Mouse (Mus musculus) kidney, postnatal 0 days (tissue): Measurements from ENCODE around the gene Wdcp. TPM values are rescaled to one million over a fixed set of nuclear protein-coding genes. Genes with fewer than 3 reads are reported as not detected.

ENCODE experiments used
- ATAC-seq: fragments of 200-750 bp; cut with Nextera tagmentation; replicated peaks from 2 replicates; pipeline ENCODE4 v1.8.0; 2017; ENCODE audit warnings: low read depth, moderate number of reproducible peaks, moderate TSS enrichment, moderate library complexity; ENCODE audit not compliant: low FRiP score
- DNase-seq: peaks from one replicate; pipeline ENCODE4 v3.0.0-alpha.2; 2016; ENCODE audit warnings: low spot score
- H3K27ac ChIP-seq: fragments of 300-500 bp; sonication (generic); 2 replicates; pipeline ENCODE4 v1.5.1; 2014; ENCODE audit warnings: mild to moderate bottlenecking
- H3K27me3 ChIP-seq: fragments of 300-500 bp; sonication (generic); 2 replicates; pipeline ENCODE4 v1.6.1; 2014; ENCODE audit warnings: low read length, mixed read lengths; ENCODE audit not compliant: insufficient read depth
- H3K36me3 ChIP-seq: fragments of 300-500 bp; sonication (generic); 2 replicates; pipeline ENCODE4 v1.6.1; 2014; ENCODE audit warnings: low read length, mixed read lengths; ENCODE audit not compliant: insufficient read depth
- H3K4me1 ChIP-seq: fragments of 300-500 bp; sonication (generic); replicated peaks from 2 replicates; pipeline ENCODE4 v1.6.1; 2014; ENCODE audit warnings: antibody characterized with exemption, low read length, mixed read lengths; ENCODE audit not compliant: insufficient read depth
- H3K4me2 ChIP-seq: fragments of 300-500 bp; sonication (generic); 2 replicates; pipeline ENCODE4 v1.6.1; 2014; ENCODE audit warnings: mild to moderate bottlenecking, low read length, moderate library complexity, mixed read lengths
- H3K4me3 ChIP-seq: fragments of 300-500 bp; sonication (generic); replicated peaks from 2 replicates; pipeline ENCODE4 v1.5.1; 2014; ENCODE audit warnings: low read depth, low read length
- H3K9ac ChIP-seq: fragments of 300-500 bp; sonication (generic); 2 replicates; pipeline ENCODE4 v1.6.1; 2014; ENCODE audit warnings: low read depth, low read length
- H3K9me3 ChIP-seq: fragments of 300-500 bp; sonication (generic); replicated peaks from 2 replicates; pipeline ENCODE4 v1.6.1; 2016; ENCODE audit warnings: low read length, inconsistent platforms, mixed read lengths
- CTCF ChIP-seq: IDR thresholded peaks from 2 replicates; pipeline ENCODE4 v1.5.1; 2016; ENCODE audit warnings: antibody characterized with exemption, low read depth, mild to moderate bottlenecking, moderate library complexity
- WGBS: fragments of 180-500 bp; shearing (Covaris S2); extraction: QIAGEN DNeasy Blood & Tissue Kit; methylation state at CpG from one replicate; pipeline ENCODE4 v1.1.7; 2014; 5-methylcytosine and 5-hydroxymethylcytosine counted together
- polyA plus RNA-seq: library from polyadenylated mRNA; unstranded; fragments of >200 nt; fragmentation: Nextera tagmentation; extraction: Ambion mirVana; gene quantifications from 2 replicates; pipeline ENCODE4 v1.2.1, GENCODE M21; 2015

Gene Wdcp
- polyA plus RNA-seq, 1 experiment from 2014 or later: 15.1 TPM

DNA sequence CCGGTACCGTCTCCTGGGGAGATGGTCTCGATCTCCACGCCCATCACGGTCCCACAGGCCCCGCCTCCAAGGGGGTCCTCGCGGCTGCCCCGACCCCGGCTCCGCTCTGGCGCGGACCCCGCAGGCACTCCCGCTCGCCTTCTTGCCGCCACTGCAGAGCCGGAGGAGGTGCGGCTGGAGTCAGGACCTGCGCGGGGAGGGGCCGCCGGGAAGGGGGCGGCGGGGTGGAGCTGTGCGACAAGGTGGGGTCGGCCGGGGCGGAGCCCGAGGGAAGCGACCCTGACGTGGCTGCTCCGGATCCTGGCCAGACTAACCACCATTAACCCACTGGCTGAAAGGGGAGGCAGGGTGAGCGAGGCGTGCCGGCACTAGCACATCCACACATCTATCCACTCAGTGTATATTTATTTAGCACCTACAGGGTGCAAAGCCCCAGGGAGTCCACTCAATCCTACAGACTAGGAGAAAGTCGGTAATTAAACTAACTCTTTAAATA, 1.7 kb upstream of the Wdcp start, which contains the start of gene Fkbp1b:
Gene Fkbp1b (minus strand): TSS at position 200 of the 496 bp plus-strand sequence.
- H3K36me3 ChIP-seq: no peaks in the 10 kb centered on the region
- ATAC-seq (peak; percentile 47), DNase-seq (peak; percentile 62)
- no peaks in the 10 kb centered on the region for H3K27me3 ChIP-seq
- H3K4me3 ChIP-seq: peak within 1 kb of the TSS; percentile 67
- no peak for TF ChIP-seq CTCF
- WGBS: under 1% methylated on average over 37 of the region's 37 CpGs
- H3K4me2 ChIP-seq: peak within 1 kb of the TSS; percentile 96
- H3K4me1 ChIP-seq: 0 out of 2 replicates have a peak, but pooled peaks cover 13% of the 10 kb centered on the region
- H3K9me3 ChIP-seq: no peaks in the 10 kb centered on the region
- H3K27ac ChIP-seq: no peak within 1 kb of the TSS
- H3K9ac ChIP-seq: peak within 1 kb of the TSS; percentile 64

DNA sequence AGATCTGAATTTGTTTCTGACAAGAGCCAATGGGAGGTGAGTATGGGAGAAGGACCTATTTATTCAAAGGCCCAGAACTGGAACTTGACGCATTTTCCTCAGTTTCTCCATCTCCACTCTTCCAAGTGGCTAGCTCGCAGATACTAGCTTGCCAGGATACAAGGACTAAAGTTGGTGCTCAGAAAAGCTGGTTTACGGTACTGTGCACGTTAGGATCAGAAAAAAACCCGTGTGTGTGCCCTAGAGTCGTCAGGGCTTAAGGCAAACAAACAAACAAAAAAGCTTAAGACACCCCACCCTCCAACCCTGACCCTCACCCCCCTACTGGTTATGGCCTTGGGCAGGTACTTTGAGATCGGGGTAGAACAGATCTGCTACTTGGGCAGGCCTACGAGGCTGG, 647 bp upstream of the Wdcp start:
- Histone ChIP-seq H3K36me3 (no peaks in the 10 kb centered on the region), H3K27me3 (no peaks in the 10 kb centered on the region), H3K4me3 (no peak overlapping the region), H3K9me3 (no peaks in the 10 kb centered on the region), H3K27ac (no peak overlapping the region), H3K4me2 (no peak overlapping the region), H3K9ac (no peak overlapping the region), H3K4me1 (0 out of 2 replicates have a peak, but pooled peaks cover 13% of the 10 kb centered on the region)
- DNase-seq (no peak), ATAC-seq (no peak)
- no peak for TF ChIP-seq CTCF
- 89% methylated on average over 8 of the region's 8 CpGs for WGBS

DNA sequence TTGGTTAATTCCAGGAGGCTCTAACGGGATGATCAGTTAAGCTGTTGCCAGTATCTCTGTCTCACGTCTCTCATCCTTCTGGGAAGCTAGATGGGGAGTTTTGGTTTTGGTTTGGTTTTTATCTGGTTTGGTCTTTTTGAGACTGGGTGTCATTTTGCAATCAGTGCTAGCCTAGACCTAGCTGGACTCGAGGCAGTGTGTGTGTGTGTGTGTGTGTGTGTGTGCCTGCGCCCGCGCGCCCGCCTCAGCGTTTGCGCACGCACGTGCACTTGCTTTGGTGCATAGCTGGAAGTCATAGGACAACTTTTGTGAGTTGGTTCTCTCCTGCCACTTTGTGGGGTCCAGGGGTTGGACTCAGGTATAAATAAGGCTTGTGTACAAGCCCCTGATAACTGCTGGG, 638 bp downstream of the Wdcp start:
- 0% methylated on average over 12 of the region's 12 CpGs for WGBS
- ATAC-seq (peak; percentile 43; the same call in 1 of the 2 replicates), DNase-seq (peak; percentile 34)
- H3K27me3 ChIP-seq: no peaks in the 10 kb centered on the region
- no peak for TF ChIP-seq CTCF
- no peaks in the 10 kb centered on the region for H3K36me3 ChIP-seq
- H3K4me1 ChIP-seq: 0 out of 2 replicates have a peak, but pooled peaks cover 13% of the 10 kb centered on the region
- H3K9me3 ChIP-seq: no peaks in the 10 kb centered on the region
- H3K4me3 ChIP-seq: peak overlapping the region; percentile 62
- no peak overlapping the region; the same call in 1 of the 2 replicates for H3K27ac ChIP-seq
- peak overlapping the region; percentile 47 for H3K9ac ChIP-seq
- H3K4me2 ChIP-seq: peak overlapping the region; percentile 55

DNA sequence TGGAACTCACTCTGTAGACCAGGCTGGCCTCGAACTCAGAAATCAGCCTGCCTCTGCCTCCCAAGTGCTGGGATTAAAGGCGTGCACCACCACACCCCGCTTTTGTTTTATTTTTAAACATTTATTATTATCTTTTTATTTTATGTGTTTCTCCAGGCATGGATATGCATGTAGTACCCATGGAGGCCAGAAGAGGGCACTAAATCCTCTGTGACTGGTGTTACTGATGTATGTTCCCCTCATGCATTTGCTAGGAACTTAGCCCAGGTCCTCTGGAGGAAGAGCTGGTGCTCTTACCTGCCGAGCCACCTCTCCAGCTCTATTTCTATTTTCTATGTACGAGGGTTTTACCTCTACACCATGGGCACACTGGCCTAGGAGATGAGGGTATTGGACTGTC, 13.1 kb downstream of the Wdcp start:
- TF ChIP-seq CTCF: peak; percentile 49
- no peak for ATAC-seq
- H3K36me3 ChIP-seq: 0 out of 2 replicates have a peak, but pooled peaks cover 6% of the 10 kb centered on the region
- H3K27me3 ChIP-seq: no peaks in the 10 kb centered on the region
- no peak overlapping the region for H3K27ac ChIP-seq
- no peaks in the 10 kb centered on the region for H3K4me1 ChIP-seq
- no peak overlapping the region for H3K9ac ChIP-seq
- H3K4me3 ChIP-seq: no peak overlapping the region
- DNase-seq: no peak
- H3K4me2 ChIP-seq: no peak overlapping the region
- no peaks in the 10 kb centered on the region for H3K9me3 ChIP-seq
- WGBS: 97% methylated on average over 5 of the region's 5 CpGs

DNA sequence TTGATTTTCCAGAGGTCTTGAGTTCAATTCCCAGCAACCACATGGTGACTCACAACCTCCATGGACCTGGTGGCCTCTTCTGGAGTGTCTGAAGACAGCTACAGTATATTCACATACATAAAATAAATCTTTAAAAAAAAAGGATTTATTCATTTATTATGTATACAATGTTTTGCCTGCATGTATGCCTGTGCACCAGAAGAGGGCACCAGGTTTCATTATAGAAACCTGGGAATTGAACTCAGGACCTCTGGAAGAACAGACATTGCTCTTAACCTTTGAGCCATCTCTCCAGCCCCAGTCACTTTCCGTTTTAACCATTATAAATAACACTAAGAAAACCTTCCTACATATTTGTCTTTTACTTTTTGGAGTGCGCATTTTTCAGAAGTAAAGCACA, 13.7 kb downstream of the Wdcp start:
- 93% methylated on average over 2 of the region's 2 CpGs for whole genome bisulfite sequencing
- Histone ChIP-seq H3K4me1 (no peaks in the 10 kb centered on the region), H3K27me3 (no peaks in the 10 kb centered on the region), H3K4me2 (no peak overlapping the region), H3K36me3 (0 out of 2 replicates have a peak, but pooled peaks cover 6% of the 10 kb centered on the region), H3K27ac (no peak overlapping the region), H3K9ac (no peak overlapping the region), H3K9me3 (no peaks in the 10 kb centered on the region), H3K4me3 (no peak overlapping the region)
- TF ChIP-seq CTCF: peak; percentile 35; the same call in 1 of the 2 replicates
- DNase-seq: no peak
- no peak for ATAC-seq

DNA sequence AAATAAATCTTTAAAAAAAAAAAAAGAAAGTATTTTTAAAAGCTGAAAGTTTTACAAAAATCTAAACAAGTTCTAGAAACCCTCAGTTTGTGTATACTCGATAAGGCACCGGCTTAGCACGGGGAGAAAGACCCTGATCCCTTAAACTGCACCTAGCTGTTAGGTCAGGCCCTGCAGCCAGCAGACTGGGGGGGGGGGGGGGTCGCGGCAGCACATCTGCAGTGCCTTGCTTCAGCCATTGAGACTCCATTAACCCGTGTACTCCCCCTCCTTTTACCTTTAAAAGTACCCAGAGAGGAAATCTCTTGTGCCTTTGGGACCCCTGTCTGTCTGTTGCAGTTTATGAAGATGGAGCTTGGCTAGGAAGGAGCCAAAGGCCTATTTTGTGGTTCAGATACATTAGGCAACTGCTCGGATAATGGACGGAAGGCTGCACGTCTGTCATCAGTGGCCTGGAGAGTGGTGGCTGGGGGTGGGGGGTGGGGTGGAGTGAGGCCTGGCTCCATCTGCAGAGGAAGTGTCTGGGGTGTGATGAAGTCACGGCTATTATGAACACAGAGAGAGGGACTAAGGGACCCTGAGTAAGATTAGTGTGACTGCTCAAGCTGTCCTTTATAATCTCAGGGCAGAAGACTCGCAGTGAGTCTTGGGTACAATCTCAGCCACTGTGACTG, 16.3 kb downstream of the Wdcp start:
- no peak overlapping the region for H3K4me3 ChIP-seq
- H3K9me3 ChIP-seq: no peaks in the 10 kb centered on the region
- H3K27me3 ChIP-seq: no peaks in the 10 kb centered on the region
- 0 out of 2 replicates have a peak, but pooled peaks cover 6% of the 10 kb centered on the region for H3K36me3 ChIP-seq
- DNase-seq (no peak), ATAC-seq (no peak)
- H3K27ac ChIP-seq: no peak overlapping the region
- no peak overlapping the region for H3K4me2 ChIP-seq
- peaks cover 9% of the 10 kb centered on the region; the same call in 1 of the 2 replicates for H3K4me1 ChIP-seq
- H3K9ac ChIP-seq: no peak overlapping the region
- TF ChIP-seq CTCF: no peak
- WGBS: 46% methylated on average over 11 of the region's 11 CpGs
